Mouse (Mus musculus) CH12.LX (cell line): Measurements from ENCODE around the gene Wdr24. TPM values are rescaled to one million over a fixed set of nuclear protein-coding genes. Genes with fewer than 3 reads are reported as not detected.

Experiments
- DNase-seq: peaks from one replicate; pipeline ENCODE4 v3.0.0-alpha.2; 2013; ENCODE audit errors: extremely low read depth
- H3K27ac ChIP-seq: 2 replicates; pipeline ENCODE4 v1.5.1; 2012; ENCODE audit warnings: low read depth, mild to moderate bottlenecking, control low read depth, moderate library complexity; ENCODE audit not compliant: insufficient read depth
- H3K27me3 ChIP-seq: replicated peaks from 2 replicates; pipeline ENCODE3; 2012; ENCODE audit warnings: inconsistent platforms
- H3K36me3 ChIP-seq, 2 experiments: replicated peaks in 1 of 2; 2 replicates each; pipeline versions ENCODE3 to v1.6.1; 2012; ENCODE audit warnings: inconsistent platforms in 1 of 2, low read length in 1 of 2, mild to moderate bottlenecking in 1 of 2, mixed read lengths in 1 of 2, moderate library complexity in 1 of 2; ENCODE audit not compliant: control insufficient read depth in 1 of 2, insufficient read depth in 1 of 2
- H3K4me1 ChIP-seq, 2 experiments: 2 replicates each; pipeline ENCODE4 v1.6.1; 2012; ENCODE audit warnings: inconsistent platforms in 1 of 2, moderate library complexity in 1 of 2; ENCODE audit not compliant: insufficient read depth in 2 of 2, control insufficient read depth in 1 of 2
- H3K4me2 ChIP-seq: 2 replicates; pipeline ENCODE4 v1.6.1; 2012; ENCODE audit warnings: low read depth, mild to moderate bottlenecking, control low read depth; ENCODE audit not compliant: poor library complexity, insufficient read depth, severe bottlenecking
- H3K4me3 ChIP-seq, 3 experiments: fragments of 150-350 bp in 1 of 3; sonication (generic) in 1 of 3; replicated peaks in 1 of 3; 2 replicates each; pipeline versions ENCODE3 to v1.5.1; 2011 to 2012; ENCODE audit warnings: low read depth in 2 of 3, low read length in 2 of 3, mild to moderate bottlenecking in 2 of 3, moderate library complexity in 2 of 3, control low read depth in 1 of 3, improper control_type of control experiment in 1 of 3, inconsistent platforms in 1 of 3, mixed read lengths in 1 of 3; ENCODE audit not compliant: poor library complexity in 1 of 3
- H3K79me2 ChIP-seq: replicated peaks from 2 replicates; pipeline ENCODE4 v1.6.1; 2012; ENCODE audit warnings: mild to moderate bottlenecking, moderate library complexity; ENCODE audit not compliant: control insufficient read depth, poor library complexity, insufficient read depth, severe bottlenecking; ENCODE audit errors: extremely low read depth
- H3K9ac ChIP-seq: 2 replicates; pipeline ENCODE4 v1.6.1; 2012; ENCODE audit warnings: low read depth, mild to moderate bottlenecking, control low read depth, moderate library complexity; ENCODE audit not compliant: insufficient read depth
- H3K9me3 ChIP-seq: replicated peaks from 2 replicates; pipeline ENCODE3; 2012; ENCODE audit warnings: low read length, inconsistent platforms, mixed read lengths
- CHD2 ChIP-seq: IDR thresholded peaks from 2 replicates; pipeline ENCODE4 v1.6.1; 2011; ENCODE audit warnings: low read length, improper control_type of control experiment
- CTCF ChIP-seq, 2 experiments: IDR thresholded peaks in 1 of 2; conservative IDR thresholded peaks in 1 of 2; 2 replicates each; pipeline ENCODE4 v1.5.1; 2011 to 2012; ENCODE audit warnings: low read depth in 2 of 2, low read length in 2 of 2, improper control_type of control experiment in 1 of 2, inconsistent platforms in 1 of 2, mild to moderate bottlenecking in 1 of 2, moderate library complexity in 1 of 2
- E2F4 ChIP-seq: IDR thresholded peaks from 2 replicates; pipeline ENCODE4 v1.6.1; 2011; ENCODE audit warnings: low read depth, low read length, improper control_type of control experiment; ENCODE audit not compliant: insufficient replicate concordance
- JUND ChIP-seq: conservative IDR thresholded peaks from 2 replicates; pipeline ENCODE4 v1.6.1; 2011; ENCODE audit warnings: low read depth, low read length, improper control_type of control experiment
- MXI1 ChIP-seq: IDR thresholded peaks from 2 replicates; pipeline ENCODE4 v1.6.1; 2011; ENCODE audit warnings: mild to moderate bottlenecking, low read depth, low read length, improper control_type of control experiment
- NRF1 ChIP-seq: IDR thresholded peaks from 2 replicates; pipeline ENCODE4 v1.6.1; 2014; ENCODE audit warnings: low read depth, mild to moderate bottlenecking, inconsistent platforms, low read length, improper control_type of control experiment, moderate library complexity
- SIN3A ChIP-seq: IDR thresholded peaks from 2 replicates; pipeline ENCODE4 v1.6.1; 2012; ENCODE audit warnings: low read length, improper control_type of control experiment, inconsistent platforms
- USF1 ChIP-seq: IDR thresholded peaks from 2 replicates; pipeline ENCODE4 v1.6.1; 2014; ENCODE audit warnings: low read depth, mild to moderate bottlenecking, inconsistent platforms, low read length, improper control_type of control experiment
- USF2 ChIP-seq: conservative IDR thresholded peaks from 2 replicates; pipeline ENCODE4 v1.6.1; 2011; ENCODE audit warnings: low read depth, low read length, improper control_type of control experiment
- ZKSCAN1 ChIP-seq: IDR thresholded peaks from 2 replicates; pipeline ENCODE4 v1.6.1; 2012; ENCODE audit warnings: low read depth, inconsistent platforms, low read length, improper control_type of control experiment, borderline replicate concordance
- dilution Hi-C: fragments of 300-500 bp; cut with MboI; formaldehyde crosslinking; loops from 2 replicates; pipeline ENCODE4 v1.14.3; 2020; ENCODE audit warnings: low sequenced_read_pairs; ENCODE audit not compliant: extremely low pct_unique_long_range_greater_than_20kb, extremely low pct_ligation_motif_present
- in situ Hi-C: fragments of 300-500 bp; cut with MboI; formaldehyde crosslinking; loops from 3 replicates; pipeline ENCODE4 v1.14.3; 2019; ENCODE audit warnings: low sequenced_read_pairs, low pct_ligation_motif_present, low pct_unique_long_range_greater_than_20kb, mixed read lengths
- polyA plus RNA-seq: library from polyadenylated mRNA; unstranded; fragments of >175 nt; gene quantifications from 2 replicates; pipeline ENCODE4 v1.2.1, GENCODE M21; 2012; ENCODE audit warnings: low read depth; ENCODE audit not compliant: insufficient read length
- total RNA-seq, 2 experiments: library from RNA; depleted of rRNA; stranded (reverse); fragments of 300-350 nt in 1 of 2; fragments of >200 nt in 1 of 2; gene quantifications; 2 replicates each; pipeline ENCODE4 v1.2.3; 2012 to 2014

The Wdr24 gene
- total and polyA plus RNA-seq, 3 experiments: 20.4 to 28.6 (median 20.9) TPM

DNA sequence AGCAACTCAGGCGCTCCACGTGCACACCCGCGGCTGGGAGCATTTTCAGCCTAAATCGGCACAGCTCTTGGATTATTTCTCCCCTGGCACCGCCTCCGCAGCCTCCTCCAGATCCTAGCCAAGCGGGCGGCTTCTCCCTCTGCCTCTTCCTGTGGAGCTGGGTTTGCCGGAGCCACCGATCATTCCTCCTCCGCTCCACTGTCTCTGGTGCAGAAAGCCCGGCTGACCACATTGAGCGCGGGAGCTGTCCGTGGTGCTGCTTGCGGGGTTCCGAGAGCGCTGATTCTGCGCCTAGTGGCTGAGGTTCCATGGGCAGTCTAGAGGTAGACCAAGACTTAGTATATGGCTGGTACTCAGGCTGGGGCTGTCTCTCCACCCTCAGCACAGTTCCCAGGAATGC, 10.0 kb upstream of the Wdr24 start:
- no peak overlapping the region for H3K4me3 ChIP-seq
- dilution Hi-C loops: no loop called here
- in situ Hi-C loops: no loop called here
- no peak overlapping the region for H3K9ac ChIP-seq
- peaks cover 95% of the 10 kb centered on the region for H3K27me3 ChIP-seq
- no peak overlapping the region for H3K27ac ChIP-seq
- no peaks in the 10 kb centered on the region for H3K79me2 ChIP-seq
- no peak overlapping the region for H3K4me2 ChIP-seq
- peaks cover 2 to 5% of the 10 kb centered on the region in 2 experiments; a peak in 3 of 4 replicates for H3K4me1 ChIP-seq
- no peaks in the 10 kb centered on the region for H3K9me3 ChIP-seq
- peak; percentile 57 for DNase-seq
- TF ChIP-seq MXI1: peak; percentile 87
- TF ChIP-seq CTCF (conservative IDR thresholded peaks at IDR 0.05 in 1 of 2, IDR thresholded peaks at IDR 0.05 in 1 of 2; ENCODE audit: low read depth in 2 of 2, low read length in 2 of 2): peak in 1 of 2 experiments; percentile 50; a peak in 2 of 4 replicates
- TF ChIP-seq SIN3A: peak; percentile 81; the same call in 1 of the 2 replicates
- no peak for TF ChIP-seq USF1
- no peak for TF ChIP-seq E2F4
- TF ChIP-seq JUND: no peak
- TF ChIP-seq, all 38 proteins: peak for 3
- H3K36me3 ChIP-seq: no peaks in the 10 kb centered on the region

DNA sequence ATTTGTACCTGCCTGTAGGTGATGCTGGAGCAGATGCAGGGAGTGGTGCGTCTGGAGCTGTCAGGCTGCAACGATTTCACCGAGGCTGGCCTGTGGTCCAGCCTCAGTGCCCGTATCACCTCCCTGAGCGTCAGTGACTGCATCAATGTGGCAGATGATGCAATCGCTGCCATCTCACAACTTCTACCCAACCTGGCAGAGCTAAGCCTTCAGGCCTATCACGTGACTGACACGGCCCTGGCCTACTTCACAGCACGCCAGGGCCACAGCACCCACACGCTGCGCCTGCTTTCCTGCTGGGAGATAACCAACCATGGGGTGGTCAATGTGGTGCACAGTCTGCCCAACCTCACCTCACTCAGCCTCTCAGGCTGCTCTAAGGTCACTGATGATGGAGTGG, 5.8 kb upstream of the Wdr24 start:
- Histone ChIP-seq H3K4me1 (peaks cover 12 to 13% of the 10 kb centered on the region in 2 experiments), H3K27me3 (peaks cover 94% of the 10 kb centered on the region), H3K79me2 (no peaks in the 10 kb centered on the region), H3K27ac (no peak overlapping the region), H3K36me3 (no peaks in the 10 kb centered on the region), H3K4me3 (no peak overlapping the region), H3K4me2 (no peak overlapping the region), H3K9ac (no peak overlapping the region), H3K9me3 (no peaks in the 10 kb centered on the region)
- in situ Hi-C loops: no loop called here
- TF ChIP-seq USF1 (peak; percentile 15; the same call in 1 of the 2 replicates), USF2 (no peak)
- dilution Hi-C loops: no loop called here
- DNase-seq: no peak

DNA sequence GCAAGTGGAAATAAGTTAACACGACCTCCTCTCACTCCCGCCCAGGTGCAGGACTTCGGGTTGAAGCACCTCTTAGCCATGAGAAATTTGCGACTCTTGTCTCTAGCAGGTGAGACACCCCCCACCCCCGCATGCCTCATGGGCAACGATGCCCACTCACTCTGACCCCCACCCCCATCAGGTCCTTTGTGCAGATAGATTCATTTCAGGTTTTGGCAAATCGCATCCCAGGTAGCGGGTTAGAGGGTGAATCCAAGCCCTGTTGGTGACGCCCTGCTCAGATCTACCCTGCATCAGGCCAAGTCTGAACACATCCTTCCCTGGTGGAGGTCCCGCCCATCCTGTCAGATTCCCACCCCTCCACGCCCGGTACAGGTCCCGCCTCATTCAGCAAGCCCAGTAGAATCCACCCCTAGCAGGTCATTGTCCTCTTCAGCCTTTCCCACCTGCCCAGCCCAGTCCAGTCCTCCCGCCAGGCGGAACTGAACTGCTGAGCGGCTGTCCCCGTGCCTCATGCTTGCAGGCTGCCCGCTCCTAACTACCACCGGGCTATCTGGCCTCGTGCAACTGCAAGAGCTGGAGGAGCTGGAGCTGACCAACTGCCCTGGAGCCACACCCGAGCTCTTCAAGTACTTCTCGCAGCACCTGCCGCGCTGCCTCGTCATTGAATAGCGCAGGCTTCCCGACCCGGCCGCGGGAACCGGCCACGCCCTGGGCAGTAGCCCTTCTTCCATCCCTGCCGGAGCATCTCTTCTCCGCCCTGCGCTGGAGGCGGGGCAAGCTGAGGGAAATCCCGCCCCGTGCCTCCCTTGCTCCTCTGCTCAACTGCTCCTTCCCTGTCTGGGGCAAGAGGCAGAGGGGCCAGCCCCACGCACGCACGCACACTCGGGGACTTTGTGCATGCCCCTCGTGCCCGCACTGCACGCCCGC, 4.3 kb upstream of the Wdr24 start:
- H3K9me3 ChIP-seq: no peaks in the 10 kb centered on the region
- H3K4me3 ChIP-seq: peak overlapping the region in 1 of 3 experiments; percentile 15
- no peaks in the 10 kb centered on the region for H3K36me3 ChIP-seq
- peaks cover 81% of the 10 kb centered on the region for H3K27me3 ChIP-seq
- TF ChIP-seq NRF1 (peak; percentile 36; the same call in 1 of the 2 replicates), ZKSCAN1 (no peak), CHD2 (no peak)
- H3K79me2 ChIP-seq: no peaks in the 10 kb centered on the region
- DNase-seq: no peak
- in situ Hi-C loops: no loop called here
- peak overlapping the region; percentile 76 for H3K4me2 ChIP-seq
- dilution Hi-C loops: no loop called here
- H3K27ac ChIP-seq: no peak overlapping the region
- H3K4me1 ChIP-seq: peaks cover 12 to 17% of the 10 kb centered on the region in 2 experiments
- H3K9ac ChIP-seq: no peak overlapping the region
